Mouse (Mus musculus) brain, embryonic 18.5 days (tissue): ENCODE results near the gene Il1f8.
"Not testable (repeated sequence)": the region's sequence is repeated elsewhere in the genome, so short reads cannot be mapped to it uniquely, and the experiment has no call there.

Source experiments
- DNase-seq: peaks from one replicate; pipeline ENCODE4 v3.0.0-alpha.2; 2012; ENCODE audit warnings: low read depth, low spot score

Gene Il1f8

GRCm38 (mm10) chr2:24152861-24153260, at the start of gene Il1f8:
Il1f8 (plus strand) TSS chr2:24153161.
- no peak for DNase-seq

DNA sequence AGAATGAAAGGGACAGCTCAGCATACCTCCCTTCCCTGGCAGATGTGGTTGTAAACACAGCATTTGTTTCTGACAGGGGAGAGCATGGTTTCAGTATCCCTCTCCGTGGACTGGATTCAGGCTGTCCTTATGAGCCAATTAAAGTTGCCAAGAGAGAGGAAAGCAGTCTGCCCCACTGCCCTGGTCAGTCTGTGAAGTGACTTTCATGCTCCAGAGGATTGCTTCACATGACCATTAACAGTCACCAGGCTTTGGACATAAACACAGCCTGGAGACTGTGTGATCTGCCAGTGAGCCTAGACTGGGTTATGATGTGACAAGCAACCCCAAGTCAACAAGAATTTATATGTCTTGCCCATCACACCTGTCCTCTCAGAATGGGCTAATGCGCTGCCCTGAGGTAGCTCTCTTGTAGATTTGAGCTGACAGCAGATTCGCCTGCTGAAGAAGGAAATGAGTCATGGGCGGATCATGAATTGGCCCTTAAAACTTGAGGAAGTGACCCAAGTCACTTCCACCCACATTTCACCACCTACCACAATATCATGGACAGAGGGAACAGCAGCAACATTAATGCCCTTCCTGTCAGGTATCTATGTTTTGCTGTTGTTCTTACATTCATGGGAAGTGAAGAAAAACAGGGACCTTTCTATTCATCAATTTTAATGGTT, 49.2 kb upstream of the Il1f8 start:
- no peak for DNase-seq

DNA sequence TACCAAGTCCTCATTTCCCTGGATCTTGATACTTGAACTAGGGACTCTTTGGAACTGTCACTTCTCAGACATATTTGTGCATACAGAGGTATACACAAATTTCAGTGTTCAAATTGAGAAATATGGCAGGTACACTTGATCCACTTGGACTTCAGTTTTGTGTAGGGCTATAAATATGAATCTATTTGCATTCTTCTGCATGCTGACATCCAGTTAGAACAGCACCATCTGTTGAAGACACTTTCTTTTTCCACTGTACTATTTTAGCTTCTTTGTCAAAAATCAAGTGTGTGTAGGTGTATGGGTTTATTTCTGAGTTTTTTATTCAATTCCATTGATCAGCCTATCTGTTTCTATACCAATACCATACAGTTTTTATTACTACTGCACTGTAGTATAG, 43.9 kb upstream of the Il1f8 start:
- no peak for DNase-seq

DNA sequence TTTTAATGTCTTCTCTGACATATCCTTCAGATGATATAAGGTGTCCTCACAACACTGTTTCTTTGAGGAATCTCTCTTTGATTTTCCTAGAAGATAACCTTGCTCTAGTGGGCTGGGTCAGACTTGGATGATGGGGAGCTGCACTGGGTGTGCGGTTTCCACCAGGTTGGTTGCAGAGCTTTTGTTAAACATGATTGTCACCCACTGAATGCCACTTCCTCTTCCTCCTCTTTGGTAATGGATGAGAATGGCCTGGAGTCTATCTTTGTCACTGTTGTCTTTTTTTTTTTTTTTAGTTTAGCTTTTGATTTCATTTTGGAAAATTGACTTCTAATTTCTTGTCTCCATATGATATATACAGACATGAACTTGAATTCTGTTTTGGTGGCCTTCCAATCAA, 18.6 kb upstream of the Il1f8 start:
- no peak for DNase-seq

- not testable (repeated sequence) for DNase-seq
Observed at GRCm38 (mm10) chr2:24181683-24182331, 28.8 kb downstream of the Il1f8 start.

- not testable (repeated sequence) for DNase-seq
Observed at GRCm38 (mm10) chr2:24182423-24183147, 29.6 kb downstream of the Il1f8 start.

GRCm38 (mm10) chr2:24184092-24184491, 31.1 kb downstream of the Il1f8 start:
- not testable (repeated sequence) for DNase-seq

DNA sequence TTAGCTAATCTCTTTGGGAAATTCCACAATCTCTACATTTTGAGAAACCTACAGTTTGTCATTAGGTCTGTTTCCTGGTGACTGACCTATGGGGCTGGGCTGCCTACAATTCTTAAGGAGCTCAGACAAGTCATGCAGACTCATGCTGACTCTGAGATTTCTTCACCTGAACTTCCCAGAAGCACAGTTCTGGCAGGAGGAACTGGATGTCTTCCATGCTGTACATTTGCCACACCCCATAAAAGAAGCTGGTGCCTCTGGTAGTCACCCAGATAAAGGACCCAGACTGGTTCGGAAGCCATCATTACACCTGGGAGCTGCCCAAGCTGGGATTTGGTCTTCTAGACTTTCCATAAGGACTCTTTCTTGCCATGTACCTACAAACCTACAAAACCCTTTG, 33.2 kb downstream of the Il1f8 start, which contains the start of gene Il1f9:
Il1f9 (plus strand) TSS at position 301 of the 400 bp plus-strand sequence.
- no peak for DNase-seq

DNA sequence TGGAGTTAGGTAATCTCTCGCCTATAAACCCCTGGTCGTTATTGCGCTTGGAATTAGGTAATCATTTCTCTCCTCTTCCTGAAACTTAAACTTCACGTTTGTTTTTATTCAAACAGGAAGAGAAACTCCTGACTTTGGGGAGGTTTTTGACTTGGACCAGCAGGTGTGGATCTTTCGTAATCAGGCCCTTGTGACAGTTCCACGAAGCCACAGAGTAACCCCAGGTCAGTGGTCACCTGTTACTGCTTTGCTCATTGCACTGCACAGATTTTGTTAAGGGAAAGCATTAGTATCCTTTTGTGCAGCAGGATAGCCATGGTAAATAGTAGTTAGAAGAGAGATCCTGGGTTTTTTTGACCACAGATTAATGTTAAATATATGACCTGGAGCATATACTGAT, 34.6 kb downstream of the Il1f8 start:
- DNase-seq, result no peak

DNA sequence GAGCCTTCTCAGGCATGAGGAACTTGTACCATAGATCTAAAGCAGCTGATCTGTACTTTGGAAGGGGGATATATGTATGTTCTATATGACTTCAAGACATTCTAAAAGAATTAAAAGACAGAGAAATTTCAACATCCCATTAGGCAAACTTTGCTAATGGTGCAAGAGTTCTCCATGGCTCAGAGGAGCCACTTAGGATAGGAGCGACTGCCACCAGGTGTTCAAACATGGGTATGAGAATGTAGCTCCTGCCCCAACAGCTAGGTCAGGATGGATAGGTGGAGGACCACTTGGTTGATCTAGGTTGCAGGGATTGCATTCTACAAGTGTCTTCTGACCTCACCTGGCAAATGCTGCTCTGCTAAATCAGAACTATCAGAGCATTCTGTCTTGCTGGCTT, 35.2 kb downstream of the Il1f8 start:
- no peak for DNase-seq
